Mouse (Mus musculus) liver, embryonic 14.5 days (tissue): ENCODE data around the gene Polr2e. TPM values are rescaled to one million over a fixed set of nuclear protein-coding genes. Genes with fewer than 3 reads are reported as not detected.

ENCODE experiments used
- ATAC-seq: fragments of 200-750 bp; cut with Nextera tagmentation; 2 replicates; pipeline ENCODE4 v1.8.0; 2017; ENCODE audit warnings: moderate number of reproducible peaks, mild to moderate bottlenecking, moderate library complexity; ENCODE audit not compliant: insufficient read depth
- DNase-seq, 3 experiments: peaks; one replicate each; pipeline ENCODE4 v3.0.0-alpha.2; 2012 to 2013; ENCODE audit warnings: low read depth in 3 of 3, low spot score in 3 of 3
- H3K27ac ChIP-seq: fragments of 300-500 bp; sonication (generic); 2 replicates; pipeline ENCODE4 v1.5.1; 2014; ENCODE audit warnings: moderate library complexity, mild to moderate bottlenecking, control low read depth, inconsistent platforms
- H3K27me3 ChIP-seq: fragments of 300-500 bp; sonication (generic); 2 replicates; pipeline ENCODE4 v1.6.1; 2014; ENCODE audit warnings: mild to moderate bottlenecking, low read length, moderate library complexity; ENCODE audit not compliant: control insufficient read depth, insufficient read depth
- H3K36me3 ChIP-seq: fragments of 300-500 bp; sonication (generic); replicated peaks from 2 replicates; pipeline ENCODE4 v1.6.1; 2014; ENCODE audit warnings: low read depth; ENCODE audit not compliant: control insufficient read depth, insufficient read depth
- H3K4me1 ChIP-seq, 2 experiments: fragments of 200-500 bp in 1 of 2; fragments of 300-500 bp in 1 of 2; sonication (generic) in 1 of 2; replicated peaks; 2 replicates each; pipeline ENCODE4 v1.6.1; 2012 to 2014; ENCODE audit warnings: antibody characterized with exemption in 1 of 2, inconsistent platforms in 1 of 2, low read length in 1 of 2; ENCODE audit not compliant: control insufficient read depth in 2 of 2, insufficient read depth in 2 of 2
- H3K4me2 ChIP-seq: fragments of 300-500 bp; sonication (generic); 2 replicates; pipeline ENCODE4 v1.6.1; 2014; ENCODE audit warnings: low read depth, mild to moderate bottlenecking, control low read depth, moderate library complexity
- H3K4me3 ChIP-seq, 2 experiments: fragments of 200-500 bp in 1 of 2; fragments of 300-500 bp in 1 of 2; sonication (generic) in 1 of 2; 2 replicates each; pipeline ENCODE4 v1.5.1; 2012 to 2014; ENCODE audit warnings: low read depth in 2 of 2, low read length in 2 of 2, mild to moderate bottlenecking in 2 of 2, control low read depth in 1 of 2, inconsistent platforms in 1 of 2, moderate library complexity in 1 of 2; ENCODE audit not compliant: insufficient read depth in 1 of 2
- H3K9ac ChIP-seq: fragments of 300-500 bp; sonication (generic); replicated peaks from 2 replicates; pipeline ENCODE4 v1.6.1; 2014; ENCODE audit warnings: mild to moderate bottlenecking, control low read depth, moderate library complexity
- H3K9me3 ChIP-seq: fragments of 300-500 bp; sonication (generic); 2 replicates; pipeline ENCODE4 v1.6.1; 2016; ENCODE audit warnings: low read length, mixed read lengths; ENCODE audit not compliant: control insufficient read depth
- CTCF ChIP-seq: IDR thresholded peaks from 2 replicates; pipeline ENCODE4 v1.5.1; 2016; ENCODE audit warnings: antibody characterized with exemption, low read depth, control low read depth
- EP300 ChIP-seq: IDR thresholded peaks from 2 replicates; pipeline ENCODE4 v1.6.1; 2016; ENCODE audit warnings: antibody characterized with exemption, low read depth
- WGBS: fragments of 180-500 bp; shearing (Covaris S2); extraction: QIAGEN DNeasy Blood & Tissue Kit; methylation state at CpG from one replicate; pipeline ENCODE4 v1.1.7; 2014; ENCODE audit not compliant: insufficient replicate concordance; 5-methylcytosine and 5-hydroxymethylcytosine counted together
- polyA plus RNA-seq, 2 experiments: library from polyadenylated mRNA; depleted of rRNA in 1 of 2; stranded (reverse) in 1 of 2; unstranded in 1 of 2; fragments of >200 nt; fragmentation: Nextera tagmentation in 1 of 2; extraction: Ambion mirVana in 1 of 2; gene quantifications; 2 replicates each; pipeline versions ENCODE4 v1.2.1 to v1.2.3; 2012 to 2014

Gene Polr2e
- polyA plus RNA-seq, 2 experiments = 88.0 to 121 TPM

DNA sequence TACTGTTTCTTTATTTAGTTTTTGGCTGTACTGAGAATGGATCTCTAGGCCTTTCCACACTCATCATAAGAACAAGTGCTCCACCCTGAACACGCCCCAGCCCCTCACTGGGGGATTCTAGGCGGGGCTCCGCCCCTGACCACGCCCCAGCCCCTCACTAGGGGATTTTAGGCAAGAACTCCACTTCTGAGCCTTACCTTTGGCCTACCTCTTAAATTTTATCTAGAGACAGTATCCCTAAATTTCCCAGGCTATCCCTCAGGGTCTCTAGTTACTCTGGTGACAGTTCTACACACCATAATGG is 14.6 kb downstream of the Polr2e start:
- Histone ChIP-seq H3K36me3 (no peaks in the 10 kb centered on the region; the same call in none of the 2 replicates), H3K4me1 (peaks cover 5 to 7% of the 10 kb centered on the region in 2 experiments), H3K4me2 (no peak overlapping the region), H3K27ac (no peak overlapping the region), H3K9ac (no peak overlapping the region), H3K9me3 (no peaks in the 10 kb centered on the region), H3K4me3 (no peak overlapping the region), H3K27me3 (no peaks in the 10 kb centered on the region)
- WGBS = 38% methylated on average over 4 of the region's 4 CpGs
- DNase-seq (no peak), ATAC-seq (no peak)
- no peak for TF ChIP-seq CTCF
- no peak for TF ChIP-seq EP300

- Histone ChIP-seq H3K27ac (no peak overlapping the region), H3K36me3 (no peaks in the 10 kb centered on the region; the same call in none of the 2 replicates), H3K4me1 (peaks cover 8 to 9% of the 10 kb centered on the region in 2 experiments), H3K4me2 (no peak overlapping the region), H3K4me3 (no peak overlapping the region), H3K27me3 (no peaks in the 10 kb centered on the region), H3K9me3 (no peaks in the 10 kb centered on the region), H3K9ac (no peak overlapping the region)
- no peak for DNase-seq
- 68% methylated on average over 15 of the region's 15 CpGs for WGBS
- TF ChIP-seq CTCF = no peak
- TF ChIP-seq EP300 = no peak
- ATAC-seq = no peak
Observed at GRCm38 (mm10) chr10:80024229-80025043, 15.2 kb downstream of the Polr2e start.

- H3K9ac ChIP-seq = no peak overlapping the region
- TF ChIP-seq CTCF = no peak
- no peak for TF ChIP-seq EP300
- H3K4me3 ChIP-seq = no peak overlapping the region
- no peaks in the 10 kb centered on the region for H3K27me3 ChIP-seq
- H3K4me1 ChIP-seq = peaks cover 13 to 15% of the 10 kb centered on the region in 2 experiments
- no peaks in the 10 kb centered on the region for H3K9me3 ChIP-seq
- no peak overlapping the region for H3K4me2 ChIP-seq
- no peaks in the 10 kb centered on the region; the same call in 1 of the 2 replicates for H3K36me3 ChIP-seq
- WGBS = 74% methylated on average over 5 of the region's 5 CpGs
- no peak overlapping the region for H3K27ac ChIP-seq
- DNase-seq = no peak
- ATAC-seq = no peak
Observed at GRCm38 (mm10) chr10:80023758-80024157, 15.8 kb downstream of the Polr2e start.

- Histone ChIP-seq H3K4me2 (no peak overlapping the region), H3K4me3 (no peak overlapping the region), H3K36me3 (no peaks in the 10 kb centered on the region; the same call in 1 of the 2 replicates), H3K4me1 (peaks cover 12% of the 10 kb centered on the region in 2 experiments), H3K9ac (no peak overlapping the region), H3K27ac (no peak overlapping the region), H3K27me3 (no peaks in the 10 kb centered on the region), H3K9me3 (no peaks in the 10 kb centered on the region)
- WGBS = 75% methylated on average over 8 of the region's 8 CpGs
- ATAC-seq (no peak), DNase-seq (no peak)
- TF ChIP-seq EP300 (no peak), CTCF (no peak)
Observed at GRCm38 (mm10) chr10:80022806-80023205, 16.8 kb downstream of the Polr2e start.

DNA sequence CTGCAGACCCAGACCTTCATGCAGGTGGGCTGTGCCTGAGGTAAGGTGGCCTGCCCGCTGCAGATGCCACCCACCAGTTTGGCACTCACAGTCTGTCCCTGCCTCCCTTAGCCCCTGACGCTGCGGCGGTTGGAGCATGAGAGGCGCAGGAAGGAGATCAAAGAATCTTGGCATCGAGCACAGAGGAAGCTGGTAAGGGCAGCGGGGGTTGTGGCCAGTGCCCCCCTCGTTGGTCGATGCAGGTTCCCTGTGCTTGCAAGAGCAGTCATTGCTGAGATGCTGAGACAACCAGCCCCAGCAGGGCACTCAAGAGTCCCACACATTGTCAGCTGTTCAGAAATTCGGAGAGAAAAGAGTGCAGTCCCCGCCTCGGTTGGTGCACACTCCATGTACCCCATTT is 17.4 kb downstream of the Polr2e start:
- ATAC-seq (no peak), DNase-seq (no peak)
- H3K27ac ChIP-seq = no peak overlapping the region
- WGBS = 80% methylated on average over 12 of the region's 12 CpGs
- no peak overlapping the region for H3K4me2 ChIP-seq
- no peaks in the 10 kb centered on the region for H3K9me3 ChIP-seq
- no peak for TF ChIP-seq EP300
- no peak for TF ChIP-seq CTCF
- no peak overlapping the region for H3K9ac ChIP-seq
- H3K4me3 ChIP-seq = no peak overlapping the region
- no peaks in the 10 kb centered on the region for H3K27me3 ChIP-seq
- peaks cover 12 to 15% of the 10 kb centered on the region in 2 experiments for H3K4me1 ChIP-seq
- no peaks in the 10 kb centered on the region; the same call in 1 of the 2 replicates for H3K36me3 ChIP-seq
